Mouse (Mus musculus): ENCODE measurements around the gene Nrn1l. TPM values are rescaled to one million over a fixed set of nuclear protein-coding genes. Genes with fewer than 3 reads are reported as not detected.

Nrn1l gene
- polyA plus RNA-seq (2017; shearing (Covaris generic)), result 2.6 TPM

DNA sequence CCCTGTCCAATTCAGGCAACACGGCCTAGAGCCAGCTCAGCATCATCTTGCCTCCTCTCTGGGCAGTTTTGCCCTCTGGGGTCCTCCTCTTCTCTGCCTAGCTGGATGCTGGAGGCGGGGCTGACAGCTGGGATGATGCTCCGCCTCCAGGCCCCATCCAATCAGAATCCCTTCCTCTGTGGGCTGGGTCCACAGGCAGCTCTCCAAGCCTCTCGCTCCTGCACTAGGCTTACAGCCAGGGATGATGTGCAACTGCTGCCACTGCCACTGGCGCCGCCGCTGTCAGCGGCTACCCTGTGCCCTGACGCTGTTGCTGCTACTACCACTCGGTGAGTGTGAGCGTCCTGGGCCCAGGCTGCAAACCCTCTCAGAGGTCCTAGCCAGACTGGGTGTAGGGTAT, at the start of gene Nrn1l:
Nrn1l (plus strand) TSS at position 229 of the 400 bp plus-strand sequence.

DNA sequence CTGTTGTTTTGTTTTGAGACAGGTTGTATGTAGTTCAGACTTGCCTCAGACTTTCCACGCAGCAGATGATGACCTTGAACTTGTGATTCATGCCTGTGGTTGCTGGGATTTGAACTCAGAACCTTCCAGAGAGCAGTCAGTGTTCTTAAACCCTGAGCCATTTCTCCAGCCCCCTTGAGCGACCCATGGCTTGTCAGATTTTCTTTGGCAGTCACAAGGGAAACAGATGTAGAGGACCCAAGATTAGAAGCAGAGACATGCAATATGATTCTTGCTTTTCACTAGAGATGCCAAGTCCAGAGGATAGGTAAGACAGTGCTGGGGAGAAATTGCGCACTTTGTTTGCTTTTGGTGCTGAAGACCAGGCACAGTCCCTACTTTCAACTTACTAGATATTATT, 40.2 kb upstream of the Nrn1l start, which contains the start of gene Cenpt:
Cenpt (minus strand) TSS at position 101 of the 400 bp plus-strand sequence.

DNA sequence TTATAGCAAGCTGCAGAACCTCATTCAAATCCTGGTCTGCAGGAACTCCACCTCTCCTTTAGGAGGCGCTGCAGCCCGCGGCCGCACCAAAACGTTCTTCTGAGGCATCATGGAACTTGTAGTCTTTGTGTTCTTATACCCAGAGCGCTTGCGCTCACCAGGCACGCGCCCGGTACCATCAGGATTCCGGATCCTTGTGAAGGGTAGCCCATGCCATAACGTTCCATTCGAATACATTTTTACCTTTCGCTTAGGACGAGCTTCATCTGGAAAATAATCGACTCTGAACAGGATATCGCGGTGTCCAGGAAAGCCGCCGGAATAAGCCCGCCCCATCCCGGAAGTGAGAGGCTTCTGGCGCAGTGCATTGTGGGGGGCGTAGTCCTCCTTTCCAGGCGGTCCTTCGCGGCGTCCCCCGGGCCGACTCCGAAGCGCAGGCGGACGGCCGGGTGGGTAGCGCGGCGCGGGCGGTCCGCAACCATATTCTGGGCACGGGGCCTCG, 38.6 kb upstream of the Nrn1l start, which contains the start of gene Thap11:
Thap11 (plus strand) TSS at position 418 of the 502 bp plus-strand sequence.

DNA sequence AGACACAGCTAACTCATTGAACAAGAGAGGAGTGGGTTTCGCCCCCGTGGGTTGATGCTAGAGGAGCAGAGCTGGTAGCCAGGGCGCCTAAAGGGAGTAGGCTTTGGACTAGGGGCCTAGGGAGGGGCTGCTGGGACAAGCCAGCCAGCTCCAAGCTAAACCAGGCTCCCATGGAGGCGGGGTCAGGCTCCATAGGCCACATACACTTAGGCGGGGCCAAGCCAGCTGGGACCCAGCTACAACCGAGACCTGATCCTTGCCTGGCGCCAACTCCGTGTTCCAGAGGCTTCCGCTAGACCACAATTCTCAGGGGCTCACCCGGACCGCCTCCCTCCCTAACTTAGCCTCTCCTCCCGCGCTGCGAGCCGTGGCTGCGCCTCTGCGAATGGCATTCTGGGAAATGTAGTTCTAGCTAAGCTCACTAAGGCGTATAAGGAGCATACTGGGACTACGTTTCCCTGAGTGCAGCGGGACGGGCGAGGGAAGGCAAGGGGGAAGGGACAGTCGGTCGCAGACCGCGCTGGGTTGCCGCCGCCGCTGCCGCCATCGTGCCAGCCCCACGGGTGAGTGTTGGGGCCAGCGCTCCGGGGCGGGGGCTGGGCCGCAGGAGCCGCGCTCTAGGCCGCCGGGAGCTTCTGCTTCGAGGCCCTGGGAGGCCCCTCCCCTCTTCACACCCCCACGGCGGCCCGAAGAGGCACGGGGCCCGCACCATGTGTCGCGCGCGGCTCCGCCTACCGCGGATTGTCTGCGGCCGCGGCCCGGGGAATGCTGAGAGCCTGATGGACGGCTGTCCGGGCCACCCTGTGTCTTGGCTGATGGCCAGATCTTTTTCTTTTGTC, 33.0 kb upstream of the Nrn1l start, which contains the start of gene Nutf2:
Nutf2 (plus strand) TSS at position 438 of the 839 bp plus-strand sequence.

DNA sequence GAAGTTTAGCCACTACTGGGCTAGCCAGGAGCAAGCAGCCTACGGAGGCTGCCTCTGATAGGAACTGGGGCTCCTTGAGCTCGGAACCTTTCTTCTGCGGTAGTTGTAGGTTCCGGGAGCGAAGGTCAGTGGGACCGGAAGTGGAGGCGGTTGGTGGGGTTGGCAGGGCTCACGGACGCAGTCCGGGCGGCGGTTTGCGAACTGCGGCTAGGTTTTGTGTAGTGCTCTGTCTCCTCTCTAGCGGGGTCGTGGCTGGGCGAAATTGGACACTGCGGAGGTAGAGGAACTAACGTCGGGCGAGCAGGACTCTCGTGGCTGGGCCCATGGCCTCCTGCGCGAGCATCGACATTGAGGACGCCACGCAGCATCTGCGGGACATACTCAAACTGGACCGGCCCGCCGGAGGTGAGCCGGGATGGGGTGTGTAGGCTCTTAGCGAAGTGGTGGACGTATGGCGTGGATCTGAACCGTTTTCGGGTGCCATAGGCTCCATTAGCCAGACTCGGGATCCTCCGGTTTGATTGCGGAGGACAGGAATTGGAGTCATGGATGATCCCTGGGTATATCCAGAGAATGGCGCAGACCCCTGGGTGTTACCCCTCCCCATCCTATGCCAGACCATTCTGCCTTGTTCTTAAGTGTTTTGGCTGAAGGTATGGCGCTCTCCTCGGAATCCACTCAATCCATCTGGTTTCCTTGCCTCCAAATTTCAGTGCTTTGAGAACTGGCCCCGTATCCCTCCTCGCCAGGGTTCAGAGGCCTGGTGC, 12.4 kb upstream of the Nrn1l start, which contains the start of gene Edc4:
Edc4 (plus strand) TSS at position 128 of the 767 bp plus-strand sequence.

DNA sequence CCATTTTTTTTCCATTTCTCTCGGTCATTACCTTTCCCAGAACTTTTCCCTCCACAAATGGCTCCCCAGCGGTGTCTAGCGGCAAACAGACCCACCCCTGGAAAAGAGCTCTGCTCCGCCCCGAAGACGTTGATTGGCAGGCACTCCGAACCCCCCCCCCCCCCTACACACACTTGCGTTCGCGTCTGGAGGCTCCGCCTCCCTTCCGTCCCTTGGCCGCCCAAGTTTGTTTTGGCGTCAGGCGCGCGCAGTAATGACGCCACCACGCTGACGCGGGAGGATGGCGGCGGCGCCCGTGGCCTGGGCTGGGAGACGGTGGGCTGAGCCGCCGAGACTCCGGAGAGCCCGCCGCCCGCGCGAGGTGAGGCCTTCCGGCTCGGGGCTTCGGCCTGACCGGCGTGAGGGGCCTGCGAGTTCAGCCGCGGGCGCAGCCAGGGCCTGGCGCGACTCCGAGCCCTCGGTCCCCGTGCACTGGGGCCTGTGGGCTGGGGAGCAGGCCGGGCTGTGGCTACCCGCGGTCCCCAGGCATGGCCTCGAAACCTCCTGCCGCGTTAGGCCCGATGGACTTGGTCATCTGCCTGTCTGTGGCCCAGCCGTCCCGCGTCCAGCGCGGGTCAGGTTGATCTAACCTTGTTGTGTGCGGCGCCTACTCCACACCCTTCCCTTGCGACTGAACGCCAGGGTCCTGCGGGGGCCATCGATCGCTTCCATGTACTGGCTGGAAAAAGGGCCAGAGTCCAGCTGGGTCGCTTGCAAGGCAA, 7.0 kb downstream of the Nrn1l start, which contains the start of gene Pskh1:
Pskh1 (plus strand) TSS at position 262 of the 761 bp plus-strand sequence.

DNA sequence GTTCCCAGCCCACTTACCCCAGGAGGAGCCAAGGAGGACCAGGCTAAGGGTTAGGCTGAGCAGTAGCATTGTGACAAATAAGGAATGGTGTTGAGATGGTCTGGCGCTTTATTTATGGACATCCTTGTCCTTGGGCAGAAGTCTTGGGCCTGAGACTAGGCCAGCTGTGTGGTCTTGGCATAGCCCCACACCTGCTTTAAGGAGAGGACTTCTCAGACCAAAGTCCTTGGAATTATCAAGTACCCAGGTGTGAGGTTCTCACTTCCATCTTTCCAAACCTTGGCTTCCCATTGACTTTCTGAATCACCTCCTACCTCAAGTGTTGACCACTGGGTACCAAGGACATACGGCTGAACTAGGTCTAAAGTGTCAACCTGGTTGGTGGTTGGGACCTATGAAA, 40.4 kb downstream of the Nrn1l start, which contains the start of gene Ctrl:
Ctrl (minus strand) TSS at position 101 of the 400 bp plus-strand sequence.

DNA sequence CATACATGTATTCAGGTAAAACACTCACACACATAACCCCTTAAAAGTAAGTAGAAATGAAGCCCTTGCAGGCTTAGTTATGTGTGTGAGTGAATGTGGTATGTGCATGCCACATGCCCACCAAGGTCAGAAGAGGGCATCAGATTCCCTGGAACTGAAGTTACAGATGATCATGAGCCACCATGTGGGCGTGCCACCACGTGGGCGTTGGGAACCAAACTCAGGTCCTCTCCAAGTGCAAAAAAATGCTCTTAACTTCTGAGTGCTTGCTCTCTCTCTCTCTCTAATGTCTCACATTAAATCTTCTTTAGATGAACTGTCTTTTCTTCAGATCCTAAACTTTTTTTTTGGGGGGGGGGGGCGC, 44.9 kb downstream of the Nrn1l start, which contains the start of gene Psmb10:
Psmb10 (minus strand) TSS at position 139 of the 364 bp plus-strand sequence.

DNA sequence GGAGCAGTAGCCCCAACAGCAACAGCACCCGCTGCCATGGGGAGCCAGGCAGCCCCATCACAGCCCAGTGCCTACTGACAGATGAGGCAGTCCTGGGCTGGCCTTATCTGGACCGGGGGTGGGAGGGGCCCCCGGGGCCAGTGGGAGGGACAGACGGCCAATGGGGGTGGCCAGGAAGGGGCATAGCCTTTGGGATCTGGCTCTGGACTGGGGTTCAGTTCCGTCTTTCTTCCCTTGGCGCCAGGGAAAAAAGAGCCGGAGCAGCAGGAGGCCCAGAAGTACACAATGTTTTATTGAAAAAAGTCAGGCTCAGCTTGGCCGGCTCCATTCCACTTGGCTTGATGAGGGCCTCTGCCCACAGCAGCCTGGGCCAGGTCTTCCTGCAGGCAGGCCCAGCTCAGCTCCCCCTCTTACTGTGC, 50.0 kb downstream of the Nrn1l start, which contains the start of gene Lcat:
Lcat (minus strand) TSS at position 62 of the 419 bp plus-strand sequence.

Other genes starting within 250 kb of the Nrn1l start
- gene Carmil2, start 207.3 kb upstream of the Nrn1l start, polyA plus RNA-seq (2017; shearing (Covaris generic)), result 25.6 TPM
- 92.3 TPM for gene Acd, start 192.5 kb upstream of the Nrn1l start, polyA plus RNA-seq (2017; shearing (Covaris generic))
- 12.3 TPM for gene Pard6a, start 192.4 kb upstream of the Nrn1l start, polyA plus RNA-seq (2017; shearing (Covaris generic))
- 0.35 TPM for gene 4933405L10Rik, start 185.9 kb upstream of the Nrn1l start, polyA plus RNA-seq (2017; shearing (Covaris generic))
- gene Enkd1, start 185.4 kb upstream of the Nrn1l start, polyA plus RNA-seq (2017; shearing (Covaris generic)), result 3.7 TPM
- gene Gfod2, start 134.9 kb upstream of the Nrn1l start, polyA plus RNA-seq (2017; shearing (Covaris generic)), result 6.3 TPM
- 27.8 TPM for gene Ranbp10, start 66.2 kb upstream of the Nrn1l start, polyA plus RNA-seq (2017; shearing (Covaris generic))
- gene Tsnaxip1, start 65.8 kb upstream of the Nrn1l start, polyA plus RNA-seq (2017; shearing (Covaris generic)), result not detected
- gene Cenpt, start 40.3 kb upstream of the Nrn1l start, polyA plus RNA-seq (2017; shearing (Covaris generic)), result 18.1 TPM
- gene Thap11, start 38.4 kb upstream of the Nrn1l start, polyA plus RNA-seq (2017; shearing (Covaris generic)), result 17.4 TPM
- 11.7 TPM for gene Nutf2, start 33.0 kb upstream of the Nrn1l start, polyA plus RNA-seq (2017; shearing (Covaris generic))
- 120 TPM for gene Edc4, start 12.7 kb upstream of the Nrn1l start, polyA plus RNA-seq (2017; shearing (Covaris generic))
- 38.1 TPM for gene Pskh1, start 6.9 kb downstream of the Nrn1l start, polyA plus RNA-seq (2017; shearing (Covaris generic))
- 1.9 TPM for gene Ctrl, start 40.3 kb downstream of the Nrn1l start, polyA plus RNA-seq (2017; shearing (Covaris generic))
- 505 TPM for gene Psmb10, start 44.9 kb downstream of the Nrn1l start, polyA plus RNA-seq (2017; shearing (Covaris generic))
- gene Lcat, start 49.8 kb downstream of the Nrn1l start, polyA plus RNA-seq (2017; shearing (Covaris generic)), result 0.59 TPM
- gene Slc12a4, start 72.5 kb downstream of the Nrn1l start, polyA plus RNA-seq (2017; shearing (Covaris generic)), result 20.9 TPM
- not detected for gene Dpep3, start 85.9 kb downstream of the Nrn1l start, polyA plus RNA-seq (2017; shearing (Covaris generic))
- 31.4 TPM for gene Dus2, start 97.8 kb downstream of the Nrn1l start, polyA plus RNA-seq (2017; shearing (Covaris generic))
- 0.43 TPM for gene Dpep2nb, start 112.4 kb downstream of the Nrn1l start, polyA plus RNA-seq (2017; shearing (Covaris generic))
- 10.8 TPM for gene Ddx28, start 118.3 kb downstream of the Nrn1l start, polyA plus RNA-seq (2017; shearing (Covaris generic))
- 63.7 TPM for gene Nfatc3, start 165.3 kb downstream of the Nrn1l start, polyA plus RNA-seq (2017; shearing (Covaris generic))
- 1.7 TPM for gene Esrp2, start 243.4 kb downstream of the Nrn1l start, polyA plus RNA-seq (2017; shearing (Covaris generic))

Measured in inflammation-experienced regulatory T-cells, adult 16 weeks (primary cell).